Mouse (Mus musculus) layer of hippocampus, adult 2 months (tissue): ENCODE data around the gene Olfr430. TPM values are rescaled to one million over a fixed set of nuclear protein-coding genes. Genes with fewer than 3 reads are reported as not detected.
"Not testable (repeated sequence)": the region's sequence is repeated elsewhere in the genome, so short reads cannot be mapped to it uniquely, and the experiment has no call there.

Experiments
- DNase-seq, 2 experiments: peaks; one replicate each; pipeline ENCODE4 v3.0.0; 2022; ENCODE audit warnings: low spot score in 2 of 2
- H3K27ac ChIP-seq: fragments of 200-600 bp; 2 replicates; pipeline ENCODE4 v1.8.1; 2022
- H3K4me3 ChIP-seq: fragments of 200-600 bp; 2 replicates; pipeline ENCODE4 v1.8.1; 2022; ENCODE audit warnings: mild to moderate bottlenecking
- CTCF ChIP-seq: fragments of 200-600 bp; conservative IDR thresholded peaks from 2 replicates; pipeline ENCODE4 v1.8.1; 2022; ENCODE audit warnings: antibody characterized with exemption, mild to moderate bottlenecking, moderate library complexity
- long read RNA-seq, 2 experiments: library from polyadenylated mRNA; stranded (forward); transcript quantifications; one replicate each; pipeline ENCODE4 v2.0.0; 2021; ENCODE audit warnings: borderline mapping rate in 2 of 2
- total RNA-seq, 2 experiments: library from RNA; stranded (reverse); gene quantifications; 2 replicates each; pipeline ENCODE4 v1.2.3; 2021

The Olfr430 gene
- not detected for total RNA-seq
- long read RNA-seq, experiment 1: 0 reads
- long read RNA-seq, experiment 2: 0 reads

DNA sequence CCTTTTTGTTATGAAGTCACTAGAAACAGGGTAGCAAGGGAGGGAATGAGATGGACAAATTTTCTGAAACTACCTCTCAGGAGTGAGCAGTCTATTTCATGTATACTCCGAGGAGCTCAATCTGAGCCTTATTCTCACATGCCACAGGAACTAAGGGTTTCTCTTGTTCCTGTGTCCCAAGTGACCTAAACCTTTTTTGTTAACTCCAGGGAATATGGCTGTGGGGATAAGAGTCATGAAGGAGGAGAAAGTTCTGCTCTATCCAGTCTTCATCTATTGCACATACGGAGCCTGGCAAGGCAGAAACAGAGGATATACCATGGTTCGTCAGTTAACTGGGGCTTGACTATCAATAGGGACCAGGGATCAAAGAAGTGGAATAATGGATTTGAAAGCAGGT is at the start of gene Olfr430:
TSS of gene Olfr430 (plus strand) at position 301 of the 400 bp plus-strand sequence.
- Histone ChIP-seq H3K27ac (no peak within 1 kb of the TSS), H3K4me3 (no peak within 1 kb of the TSS)
- no peak for TF ChIP-seq CTCF
- no peak for DNase-seq

DNA sequence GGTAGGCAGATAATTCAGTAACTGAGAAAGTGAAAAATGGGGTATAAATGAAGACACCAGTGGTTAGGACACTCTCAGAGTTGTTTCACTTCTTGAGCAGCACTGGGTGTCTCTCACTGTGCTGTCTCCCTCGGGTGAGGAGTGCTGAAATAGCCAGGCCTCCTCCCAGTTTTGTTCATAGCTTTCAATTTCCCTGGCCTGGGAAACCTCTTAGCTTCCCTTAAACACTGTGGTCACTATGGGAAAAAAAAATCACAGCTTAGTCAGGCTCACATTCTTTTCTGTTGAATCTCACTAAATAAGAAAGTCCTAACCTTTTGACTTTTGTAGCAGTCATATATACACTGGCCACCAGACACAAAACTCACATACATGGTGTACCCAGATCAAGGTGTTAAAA is 34.7 kb upstream of the Olfr430 start, which contains the start of gene Ifi205:
TSS of gene Ifi205 (minus strand) at position 113 of the 400 bp plus-strand sequence.
- no peak for TF ChIP-seq CTCF
- no peak within 1 kb of the TSS for H3K4me3 ChIP-seq
- H3K27ac ChIP-seq: no peak within 1 kb of the TSS
- DNase-seq: no peak

DNA sequence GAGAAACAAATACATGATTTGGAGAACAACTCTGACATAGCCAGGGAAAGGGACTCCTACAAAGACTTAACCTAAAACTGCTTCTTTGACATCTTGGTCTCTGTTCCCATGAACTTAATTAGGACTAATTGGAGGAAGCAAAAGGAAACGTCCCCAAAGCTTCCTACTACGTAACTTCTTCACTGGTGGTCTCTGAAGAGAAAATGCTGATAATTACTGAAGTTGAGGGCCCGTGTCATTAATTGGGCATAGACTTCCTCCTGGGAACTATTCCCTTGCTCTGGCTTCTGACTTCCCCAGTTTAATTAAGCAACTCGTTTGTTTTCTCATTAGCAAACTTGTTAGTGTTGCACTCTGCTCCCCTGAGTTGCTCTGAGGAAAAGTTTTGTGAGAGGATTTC is 30.6 kb upstream of the Olfr430 start:
- H3K27ac ChIP-seq: no peak overlapping the region
- TF ChIP-seq CTCF: no peak
- no peak overlapping the region for H3K4me3 ChIP-seq
- no peak for DNase-seq

DNA sequence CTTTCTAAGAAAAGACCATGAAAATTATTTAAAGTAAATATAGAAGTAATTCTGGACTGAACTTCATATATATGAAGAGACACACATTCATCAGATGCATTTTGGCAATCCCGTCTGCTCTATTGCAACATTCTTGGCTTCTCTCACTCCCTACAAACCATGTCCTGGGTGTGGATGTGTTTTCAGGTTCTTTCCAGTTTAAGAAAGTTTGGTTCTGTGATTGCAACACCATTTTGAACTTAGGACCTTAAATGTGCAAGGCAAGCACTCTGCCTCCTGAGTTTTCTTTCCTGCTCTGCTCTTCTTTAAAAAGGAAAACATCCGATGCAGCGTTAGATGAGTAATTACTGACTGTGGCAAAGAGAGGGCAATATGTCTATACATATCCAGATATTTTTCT is 27.9 kb upstream of the Olfr430 start:
- Histone ChIP-seq H3K4me3 (no peak overlapping the region), H3K27ac (no peak overlapping the region)
- TF ChIP-seq CTCF: no peak
- DNase-seq: no peak

DNA sequence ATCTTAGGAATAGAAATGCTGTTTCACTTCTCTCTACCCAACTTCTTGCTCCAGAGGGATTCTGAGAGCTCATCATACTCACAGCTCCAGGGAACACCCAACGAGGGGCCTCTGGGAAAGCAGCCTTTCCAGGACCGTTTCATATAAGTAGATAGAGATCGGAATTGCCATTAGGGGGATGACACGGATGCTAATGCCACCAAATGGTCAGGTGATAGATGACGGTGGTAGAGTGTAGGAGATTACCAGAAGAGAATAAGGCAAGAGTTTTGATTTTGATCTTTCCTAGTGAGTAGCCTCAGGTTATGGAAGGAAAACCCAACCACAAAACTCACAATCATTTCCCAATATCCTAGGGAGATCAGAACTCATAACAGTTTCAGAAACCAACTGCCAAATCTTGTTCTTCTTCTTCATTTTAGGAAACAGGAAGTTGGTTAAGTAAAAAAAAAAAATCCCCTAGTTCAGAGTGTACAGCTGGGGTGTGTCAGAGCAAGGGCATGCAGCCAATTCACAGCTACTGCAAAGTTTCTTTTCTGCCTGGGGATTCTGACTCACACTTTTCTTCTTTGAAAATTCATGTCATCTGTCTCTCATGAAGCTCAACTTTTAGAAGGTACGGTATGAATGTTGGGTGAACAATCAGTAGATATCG is 25.8 kb upstream of the Olfr430 start, which contains the start of gene Olfr433:
TSS of gene Olfr433 (plus strand) at position 183 of the 655 bp plus-strand sequence.
- no peak for TF ChIP-seq CTCF
- H3K27ac ChIP-seq: no peak within 1 kb of the TSS
- peak in 1 of 2 experiments; percentile 10 for DNase-seq
- no peak within 1 kb of the TSS for H3K4me3 ChIP-seq

DNA sequence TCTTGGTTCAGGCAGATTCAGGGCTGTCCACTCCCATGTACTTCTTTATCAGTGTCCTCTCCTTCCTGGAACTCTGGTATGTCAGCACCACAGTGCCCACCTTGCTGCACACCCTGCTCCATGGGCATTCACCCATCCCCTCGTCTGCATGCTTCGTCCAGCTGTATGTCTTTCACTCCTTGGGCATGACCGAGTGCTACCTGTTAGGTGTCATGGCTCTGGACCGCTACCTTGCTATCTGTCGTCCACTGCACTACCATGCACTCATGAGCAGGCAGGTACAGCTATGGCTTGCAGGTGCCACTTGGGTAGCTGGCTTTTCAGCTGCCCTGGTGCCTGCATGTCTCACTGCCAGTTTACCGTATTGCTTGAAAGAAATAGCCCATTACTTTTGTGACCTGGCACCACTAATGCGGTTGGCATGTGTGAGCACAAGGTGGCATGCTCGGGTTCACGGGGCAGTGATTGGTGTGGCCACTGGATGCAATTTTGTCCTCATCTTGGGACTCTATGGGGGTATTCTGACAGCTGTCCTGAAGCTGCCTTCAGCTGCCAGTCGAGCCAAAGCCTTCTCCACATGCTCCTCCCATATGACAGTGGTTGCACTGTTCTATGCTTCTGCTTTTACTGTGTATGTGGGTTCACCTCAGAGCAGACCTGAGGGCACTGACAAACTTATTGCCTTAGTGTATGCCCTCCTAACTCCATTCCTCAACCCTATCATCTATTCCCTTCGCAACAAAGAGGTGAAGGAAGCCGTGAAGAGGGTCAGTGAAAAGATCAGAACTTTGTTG is 24.1 kb upstream of the Olfr430 start:
- not testable (repeated sequence) for H3K27ac ChIP-seq, DNase-seq, H3K4me3 ChIP-seq

DNA sequence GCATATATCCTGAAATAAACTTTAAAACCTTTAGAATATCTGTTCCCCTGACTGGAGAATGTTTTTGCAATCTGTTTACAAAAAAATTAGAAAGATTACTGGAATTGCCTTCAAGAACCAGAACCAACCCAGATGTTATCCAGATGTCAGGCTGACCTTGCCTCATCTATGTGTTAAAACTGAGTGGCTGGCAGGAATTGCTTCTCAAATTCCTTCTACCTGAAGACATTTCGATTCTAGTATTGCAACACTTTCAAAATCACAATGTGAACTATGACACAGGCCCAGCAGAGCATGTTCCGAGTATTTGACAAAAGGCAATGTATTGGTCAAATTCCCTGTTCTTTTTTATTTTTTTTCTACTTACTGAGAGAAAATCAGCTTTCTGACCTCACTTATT is 22.0 kb upstream of the Olfr430 start:
- no peak for TF ChIP-seq CTCF
- DNase-seq: no peak
- Histone ChIP-seq H3K4me3 (no peak overlapping the region), H3K27ac (no peak overlapping the region)

DNA sequence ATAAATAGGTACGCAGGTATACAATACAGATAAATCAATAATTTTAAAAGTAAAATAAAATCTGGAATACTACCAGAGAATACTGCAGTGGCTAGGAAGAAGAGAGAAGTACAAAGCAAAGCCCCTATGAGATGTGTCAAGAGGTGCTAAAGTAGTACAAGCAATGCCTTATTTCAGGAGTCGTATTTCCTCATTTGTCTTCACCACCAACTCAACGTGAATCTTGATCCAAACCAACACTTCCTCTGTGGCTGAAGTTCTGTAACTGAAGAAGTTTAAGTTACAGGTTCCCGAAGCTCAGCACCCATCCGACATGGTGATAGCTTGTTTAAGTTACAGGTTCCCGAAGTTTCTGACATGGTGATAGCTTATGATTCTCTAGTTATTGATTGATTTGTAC is 18.2 kb upstream of the Olfr430 start:
- not testable (repeated sequence) for H3K27ac ChIP-seq, H3K4me3 ChIP-seq, DNase-seq

DNA sequence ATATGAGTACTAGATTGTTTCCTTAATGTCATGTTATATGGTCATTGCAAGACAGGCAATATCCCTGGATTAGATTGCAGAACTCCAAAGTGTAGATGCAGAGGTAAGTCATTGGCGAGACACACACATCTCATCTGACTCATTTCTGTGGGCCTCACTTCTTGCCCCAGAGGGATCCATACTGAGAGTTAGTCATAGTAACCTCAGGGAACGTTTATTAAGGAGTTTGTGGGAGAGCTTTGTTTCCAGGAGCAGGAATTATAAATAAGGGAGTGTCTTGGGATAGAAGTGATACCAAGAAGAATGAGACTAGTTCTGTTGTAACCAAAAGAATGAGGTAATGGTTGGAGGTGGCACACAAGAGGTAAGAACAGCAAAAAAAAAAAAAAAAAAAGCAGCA is 17.5 kb upstream of the Olfr430 start, which contains the start of gene Olfr432:
TSS of gene Olfr432 (plus strand) at position 313 of the 400 bp plus-strand sequence.
- Histone ChIP-seq H3K27ac (no peak within 1 kb of the TSS), H3K4me3 (no peak within 1 kb of the TSS)
- no peak for TF ChIP-seq CTCF
- DNase-seq: no peak

DNA sequence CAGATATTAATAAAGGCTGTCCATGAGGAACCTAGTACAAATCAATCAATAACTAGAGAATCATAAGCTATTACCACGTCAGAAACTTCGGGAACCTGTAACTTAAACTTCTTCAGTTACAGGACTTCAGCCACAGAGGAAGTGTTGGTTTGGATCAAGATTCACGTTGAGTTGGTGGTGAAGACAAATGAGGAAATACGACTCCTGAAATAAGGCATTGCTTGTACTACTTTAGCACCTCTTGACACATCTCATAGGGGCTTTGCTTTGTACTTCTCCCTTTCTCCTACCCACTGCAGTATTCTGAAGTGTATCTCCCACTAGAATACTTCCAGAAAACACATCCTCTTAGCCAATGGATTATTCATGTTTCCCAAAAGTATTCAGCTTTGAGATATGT is 17.0 kb upstream of the Olfr430 start:
- not testable (repeated sequence) for H3K4me3 ChIP-seq, DNase-seq, H3K27ac ChIP-seq

DNA sequence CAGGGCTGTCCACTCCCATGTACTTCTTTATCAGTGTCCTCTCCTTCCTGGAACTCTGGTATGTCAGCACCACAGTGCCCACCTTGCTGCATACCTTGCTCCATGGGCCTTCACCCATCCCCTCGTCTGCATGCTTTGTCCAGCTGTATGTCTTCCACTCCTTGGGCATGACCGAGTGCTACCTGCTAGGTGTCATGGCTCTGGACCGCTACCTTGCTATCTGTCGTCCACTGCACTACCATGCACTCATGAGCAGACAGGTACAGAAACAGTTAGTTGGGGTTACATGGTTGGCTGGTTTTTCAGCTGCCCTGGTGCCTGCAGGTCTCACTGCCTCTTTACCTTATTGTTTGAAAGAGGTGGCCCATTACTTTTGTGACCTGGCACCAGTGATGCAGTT is 15.9 kb upstream of the Olfr430 start:
- DNase-seq: no peak
- H3K4me3 ChIP-seq: no peak overlapping the region
- no peak for TF ChIP-seq CTCF
- no peak overlapping the region for H3K27ac ChIP-seq

DNA sequence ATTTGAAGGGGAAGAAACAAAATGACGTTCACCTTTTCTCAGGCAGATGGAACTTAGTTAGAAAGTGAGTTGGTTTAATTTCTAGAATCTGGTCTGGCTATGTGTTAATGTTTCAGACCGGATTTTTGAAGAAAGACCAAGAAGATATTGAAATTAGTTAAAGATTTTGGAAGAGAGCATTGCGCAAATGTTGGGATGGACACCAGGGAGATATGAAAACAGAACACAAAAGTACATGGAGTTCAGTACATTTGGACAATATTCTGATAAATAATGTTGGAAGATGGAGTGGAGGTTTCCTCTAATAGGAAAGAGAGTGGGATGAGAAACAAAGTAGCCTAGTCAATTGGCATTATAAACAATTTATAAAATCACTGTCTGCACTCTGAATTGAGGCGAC is 14.9 kb upstream of the Olfr430 start:
- TF ChIP-seq CTCF: no peak

DNA sequence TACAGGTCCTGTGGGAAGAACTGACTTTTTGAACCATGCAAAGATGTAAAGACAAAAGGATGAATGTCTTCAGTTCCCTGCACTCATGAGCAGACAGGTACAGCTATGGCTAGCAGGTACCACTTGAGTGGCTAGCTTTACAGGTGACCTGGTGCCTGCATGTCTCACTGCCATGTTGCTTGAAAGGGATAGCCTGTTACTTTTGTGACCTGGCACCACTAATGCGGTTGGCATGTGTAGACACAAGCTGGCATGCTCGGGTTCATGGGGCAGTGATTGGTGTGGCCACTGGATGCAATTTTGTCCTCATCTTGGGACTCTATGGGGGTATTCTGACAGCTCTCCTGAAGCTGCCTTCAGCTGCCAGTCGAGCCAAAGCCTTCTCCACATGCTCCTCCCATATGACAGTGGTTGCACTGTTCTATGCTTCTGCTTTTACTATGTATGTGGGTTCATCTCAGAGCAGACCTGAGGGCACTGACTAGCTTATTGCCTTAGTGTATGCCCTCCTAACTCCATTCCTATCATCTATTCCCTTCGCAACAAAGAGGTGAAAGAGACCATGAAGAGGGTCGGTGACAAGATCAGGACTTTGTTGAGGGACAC is 14.4 kb upstream of the Olfr430 start:
- Histone ChIP-seq H3K27ac (no peak overlapping the region), H3K4me3 (no peak overlapping the region)
- DNase-seq: no peak
- TF ChIP-seq CTCF: no peak

More for the DNA sequence above, 14.9 kb upstream of the Olfr430 start:
- Histone ChIP-seq H3K4me3 (no peak overlapping the region), H3K27ac (no peak overlapping the region)
- DNase-seq: no peak
